Mouse (Mus musculus) cerebral cortex, adult 2 months (tissue): ENCODE measurements around the gene Slc37a1.

Source experiments
- WGBS: fragments of 180-500 bp; shearing (Covaris S2); methylation state at CpG from one replicate; pipeline ENCODE4 v1.1.7; 2018; 5-methylcytosine and 5-hydroxymethylcytosine counted together

The Slc37a1 gene

GRCm38 (mm10) chr17:31349388-31349787 lies 62.8 kb downstream of the Slc37a1 start:
- WGBS, result 40% methylated on average over 12 of the region's 12 CpGs

- WGBS, result 70% methylated on average over 8 of the region's 8 CpGs
These were observed 65.4 kb downstream of the Slc37a1 start for GRCm38 (mm10) chr17:31351984-31352383.

- WGBS, result 25% methylated on average over 2 of the region's 2 CpGs
These were observed 66.7 kb downstream of the Slc37a1 start for GRCm38 (mm10) chr17:31353255-31353654.

GRCm38 (mm10) chr17:31354684-31355083 lies 68.1 kb downstream of the Slc37a1 start:
- WGBS, result 70% methylated on average over 3 of the region's 3 CpGs

GRCm38 (mm10) chr17:31355792-31356502 lies 69.4 kb downstream of the Slc37a1 start:
- 47% methylated on average over 8 of the region's 8 CpGs for WGBS

- WGBS, result 57% methylated on average over 13 of the region's 13 CpGs
These were observed 74.0 kb downstream of the Slc37a1 start for GRCm38 (mm10) chr17:31360582-31360981.

GRCm38 (mm10) chr17:31365586-31366166 lies 79.1 kb downstream of the Slc37a1 start:
- 68% methylated on average over 5 of the region's 5 CpGs for WGBS

- 83% methylated on average over 2 of the region's 2 CpGs for WGBS
These were observed 83.6 kb downstream of the Slc37a1 start for GRCm38 (mm10) chr17:31370221-31370620.

GRCm38 (mm10) chr17:31377961-31378360 lies 91.4 kb downstream of the Slc37a1 start:
- WGBS, result 7% methylated on average over 7 of the region's 7 CpGs

GRCm38 (mm10) chr17:31378361-31378761 lies 91.8 kb downstream of the Slc37a1 start:
- 24% methylated on average over 10 of the region's 10 CpGs for WGBS

- 69% methylated on average over 2 of the region's 2 CpGs for WGBS
These were observed 92.5 kb downstream of the Slc37a1 start for GRCm38 (mm10) chr17:31379086-31379485.

- WGBS, result 96% methylated on average over 8 of the region's 8 CpGs
These were observed 93.3 kb downstream of the Slc37a1 start for GRCm38 (mm10) chr17:31379863-31380262.

- 75% methylated on average over 6 of the region's 6 CpGs for WGBS
These were observed 96.7 kb downstream of the Slc37a1 start for GRCm38 (mm10) chr17:31383320-31383719.

- WGBS, result 35% methylated on average over 8 of the region's 8 CpGs
These were observed 98.5 kb downstream of the Slc37a1 start for GRCm38 (mm10) chr17:31384968-31385627.

GRCm38 (mm10) chr17:31385671-31386665 lies 99.4 kb downstream of the Slc37a1 start, which contains the start of gene Pde9a:
Gene Pde9a (plus strand): TSS chr17:31386210.
- WGBS, result 2% methylated on average over 45 of the region's 56 CpGs

GRCm38 (mm10) chr17:31386766-31387275 lies 100.2 kb downstream of the Slc37a1 start:
- 27% methylated on average over 7 of the region's 7 CpGs for WGBS

GRCm38 (mm10) chr17:31389432-31390050 lies 102.9 kb downstream of the Slc37a1 start:
- 92% methylated on average over 3 of the region's 3 CpGs for WGBS

- WGBS, result 64% methylated on average over 3 of the region's 3 CpGs
These were observed 104.9 kb downstream of the Slc37a1 start for GRCm38 (mm10) chr17:31391462-31391861.

GRCm38 (mm10) chr17:31392041-31392440 lies 105.4 kb downstream of the Slc37a1 start:
- 76% methylated on average over 5 of the region's 5 CpGs for WGBS

- WGBS, result 56% methylated on average over 2 of the region's 2 CpGs
These were observed 107.2 kb downstream of the Slc37a1 start for GRCm38 (mm10) chr17:31393811-31394210.

GRCm38 (mm10) chr17:31400294-31400693 lies 113.7 kb downstream of the Slc37a1 start:
- WGBS, result 51% methylated on average over 6 of the region's 6 CpGs
